Mouse (Mus musculus) heart, adult 2 months (tissue): ENCODE data around the gene Irf6.

ENCODE experiments used
- CTCF ChIP-seq: fragments of 200-600 bp; IDR thresholded peaks from 2 replicates; pipeline ENCODE4 v1.8.1; 2022; ENCODE audit warnings: antibody characterized with exemption, mild to moderate bottlenecking, moderate library complexity
- EP300 ChIP-seq: fragments of 200-500 bp; IDR thresholded peaks from 2 replicates; pipeline ENCODE4 v1.6.1; 2011; ENCODE audit warnings: low read depth, low read length, control low read depth; ENCODE audit not compliant: insufficient read depth

DNA sequence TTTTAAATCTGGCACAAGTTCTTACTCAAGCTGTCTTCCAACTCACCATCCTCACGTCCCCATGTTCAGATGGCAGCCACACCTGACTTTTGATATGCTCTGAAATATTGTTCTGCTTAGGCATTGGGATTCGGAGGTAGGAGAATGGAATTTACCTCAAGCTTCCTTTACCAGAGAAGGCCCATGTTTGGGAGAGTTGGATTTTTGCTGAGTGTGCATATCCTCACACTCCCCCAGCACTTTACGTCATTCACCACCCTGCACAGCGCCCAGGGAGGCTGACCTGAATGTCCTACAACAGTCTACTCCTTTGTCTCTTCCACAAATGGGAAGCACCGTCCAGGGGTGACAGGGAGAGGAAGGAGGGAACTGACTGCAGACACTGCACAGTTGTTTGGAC lies 67.5 kb downstream of the Irf6 start:
- no peak for TF ChIP-seq CTCF
- TF ChIP-seq EP300 = no peak
